Mouse (Mus musculus): Measurements from ENCODE around the gene Serpina1d. TPM values are rescaled to one million over a fixed set of nuclear protein-coding genes. Genes with fewer than 3 reads are reported as not detected.
"Not testable (repeated sequence)": the region's sequence is repeated elsewhere in the genome, so short reads cannot be mapped to it uniquely, and the experiment has no call there.

Gene Serpina1d
- not detected for total RNA-seq (2021)
- long read RNA-seq, experiment 1, result 0 reads
- long read RNA-seq, experiment 2, result 0 reads

DNA sequence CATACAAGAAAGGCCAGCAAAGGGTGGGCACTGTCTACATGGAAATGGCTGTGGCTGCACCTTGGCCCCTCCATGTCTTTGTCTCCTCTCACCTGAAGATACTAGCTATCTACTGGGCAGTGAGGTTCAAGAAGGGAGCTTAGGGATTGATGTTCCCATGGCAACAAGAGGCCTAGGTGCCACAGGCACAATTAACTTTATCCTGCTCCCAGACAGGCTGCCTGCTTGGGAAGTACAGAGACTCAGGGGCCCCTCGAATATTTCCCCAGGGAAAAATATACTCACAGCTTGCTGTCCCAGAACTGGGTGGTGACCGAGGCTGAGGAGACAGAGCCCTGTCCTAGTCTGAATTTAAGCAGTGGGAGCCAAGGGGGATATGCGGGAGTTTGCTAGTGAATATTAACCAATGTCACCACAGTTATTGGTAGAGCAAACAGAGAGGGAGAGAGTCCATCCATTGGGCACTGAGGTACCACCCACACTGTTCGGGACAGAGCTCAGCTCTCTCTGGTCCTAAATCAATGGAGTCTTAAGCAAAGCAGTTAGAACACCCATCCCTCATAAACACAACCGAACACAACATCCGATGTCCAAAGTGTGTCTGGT is at the start of gene Serpina1d:
TSS of gene Serpina1d (minus strand) at position 347 of the 606 bp plus-strand sequence.
- not testable (repeated sequence) for DNase-seq (ENCODE audit: low spot score in 2 of 2)

GRCm38 (mm10) chr12:103770597-103770996 is 2.8 kb downstream of the Serpina1d start:
- not testable (repeated sequence) for DNase-seq (ENCODE audit: low spot score in 2 of 2)

GRCm38 (mm10) chr12:103763083-103763482 is 10.3 kb downstream of the Serpina1d start:
- not testable (repeated sequence) for DNase-seq (ENCODE audit: low spot score in 2 of 2)

DNA sequence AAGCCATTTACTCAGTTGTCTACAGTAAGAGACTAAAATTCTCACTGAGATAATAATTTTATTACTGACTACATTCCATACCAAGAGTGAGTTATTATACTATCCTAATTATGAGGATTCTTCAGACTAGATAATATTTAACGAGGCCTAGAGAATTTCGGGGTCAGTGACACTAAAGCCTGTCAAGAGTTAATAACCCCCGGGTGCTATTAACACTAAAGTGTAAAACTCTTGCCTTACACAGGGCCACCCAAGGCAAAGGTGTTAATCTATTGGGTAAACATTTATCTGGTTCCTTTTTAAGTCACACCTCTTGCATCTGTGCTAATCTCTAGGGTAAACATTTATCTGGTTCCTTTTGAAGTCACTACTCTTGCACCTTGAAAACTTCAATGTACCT is 13.1 kb downstream of the Serpina1d start:
- not testable (repeated sequence) for DNase-seq (ENCODE audit: low spot score in 2 of 2)

DNA sequence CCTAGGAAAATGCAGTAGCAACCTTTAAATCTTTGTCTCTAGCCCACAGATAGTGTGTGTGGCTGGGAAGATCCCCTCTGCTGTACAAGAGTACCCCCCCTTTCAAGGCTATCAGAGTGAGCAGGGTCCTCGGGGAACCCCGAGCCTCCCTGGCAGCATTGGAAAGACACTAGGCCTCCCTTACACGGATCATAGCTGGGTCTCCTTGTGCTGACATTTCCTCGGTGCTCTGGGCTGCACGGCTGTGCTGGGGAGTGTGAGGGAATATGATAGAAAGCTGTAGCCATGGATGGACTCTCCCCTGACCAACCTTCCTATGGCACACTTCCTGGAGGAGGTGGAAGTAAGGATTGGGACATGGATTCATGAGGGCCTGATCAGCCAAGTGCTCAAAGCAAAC is 27.4 kb downstream of the Serpina1d start:
- DNase-seq (ENCODE audit: low spot score in 2 of 2), result not testable (repeated sequence)

- not testable (repeated sequence) for DNase-seq (ENCODE audit: low spot score in 2 of 2)
These were observed 35.4 kb downstream of the Serpina1d start for GRCm38 (mm10) chr12:103737791-103738580.

DNA sequence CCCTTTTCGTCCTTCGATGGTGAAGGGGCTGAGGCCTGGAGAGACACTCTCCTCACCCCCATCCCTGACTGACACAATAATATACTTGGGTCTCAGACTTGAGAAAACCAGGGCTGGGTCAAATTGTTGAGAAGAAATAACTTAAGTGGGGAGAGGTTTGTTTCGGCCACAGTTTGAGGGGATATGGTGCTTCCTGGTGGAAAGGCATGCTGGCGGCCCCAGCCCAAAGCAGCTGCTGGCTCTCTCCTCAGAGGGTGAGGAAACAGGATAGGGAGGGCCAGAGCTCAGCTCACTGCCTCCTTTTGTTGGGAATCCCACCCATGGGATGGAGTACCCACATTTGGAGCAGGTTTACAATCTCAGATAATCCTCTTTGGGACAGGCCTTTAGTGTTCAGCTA is 37.8 kb downstream of the Serpina1d start:
- DNase-seq (ENCODE audit: low spot score in 2 of 2), result not testable (repeated sequence)

- DNase-seq (ENCODE audit: low spot score in 2 of 2), result not testable (repeated sequence)
These were observed 38.3 kb downstream of the Serpina1d start for GRCm38 (mm10) chr12:103735101-103735500.

Other genes starting within 250 kb of the Serpina1d start
- gene Ppp4r4, start 241.3 kb downstream of the Serpina1d start, total RNA-seq (2021), result 10 to 100 TPM; 31.6 to 37.8 TPM
- under 1 TPM in 1 of 2 experiments, not detected in 1; 0.09 TPM for gene Serpina10, start 142.1 kb downstream of the Serpina1d start, total RNA-seq (2021)
- not detected for gene Serpina6, start 116.4 kb downstream of the Serpina1d start, total RNA-seq (2021)
- gene Serpina16, start 97.5 kb downstream of the Serpina1d start, total RNA-seq (2021), result not detected
- not detected for gene Serpina1f, start 78.1 kb downstream of the Serpina1d start, total RNA-seq (2021)
- not detected for gene Serpina1b, start 56.8 kb upstream of the Serpina1d start, total RNA-seq (2021)
- gene Serpina1a, start 90.0 kb upstream of the Serpina1d start, total RNA-seq (2021), result not detected
- gene Serpina1c, start 131.3 kb upstream of the Serpina1d start, total RNA-seq (2021), result not detected
- gene Serpina1e, start 185.4 kb upstream of the Serpina1d start, total RNA-seq (2021), result not detected
- gene Serpina11, start 216.4 kb upstream of the Serpina1d start, total RNA-seq (2021), result not detected
- under 1 TPM in 1 of 2 experiments, not detected in 1; 0.18 TPM for gene Serpina9, start 240.2 kb upstream of the Serpina1d start, total RNA-seq (2021)

Measured in layer of hippocampus, postnatal 14 days (tissue).